Mouse (Mus musculus): ENCODE measurements at regions not wholly inside any gene's neighbourhood (a gene's known extent, or its start where the extent isn't known, plus 50 kb on each side); places are given as distances from the start of the nearest gene placed in this dataset.

DNA sequence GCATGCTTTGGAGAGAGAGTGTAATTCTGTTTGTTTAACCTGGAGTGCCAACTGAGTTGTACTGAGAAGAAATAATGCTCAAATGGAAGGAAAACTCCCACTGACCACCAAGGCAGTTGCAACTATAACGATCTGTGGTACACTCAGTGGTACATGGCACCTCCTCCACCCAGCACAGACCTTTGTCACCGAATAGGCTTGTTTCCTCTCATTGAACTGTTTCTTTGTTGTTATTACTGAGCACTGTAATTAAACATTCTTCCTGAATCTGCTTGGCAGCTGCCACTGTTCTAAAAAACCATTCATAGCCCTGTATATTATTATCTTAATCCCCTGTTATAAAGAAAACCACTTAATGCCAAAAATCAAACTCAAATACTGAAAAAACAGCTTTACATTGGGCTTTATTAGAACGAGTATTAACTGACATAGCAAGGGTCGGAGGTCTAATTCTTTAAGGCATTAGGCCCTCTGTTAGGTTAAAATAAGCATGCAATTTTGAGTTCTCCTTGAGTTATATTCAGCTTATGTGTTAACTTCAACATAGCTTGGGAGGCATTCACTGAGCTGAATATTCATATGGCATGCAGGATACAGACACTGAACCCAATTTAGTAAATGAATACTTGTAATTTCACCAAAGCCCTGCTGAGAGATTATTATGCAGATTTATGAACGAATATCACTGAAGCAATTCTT, 515.5 kb upstream of the Nr3c2 start:
- no peak for TF ChIP-seq CTCF (conservative IDR thresholded peaks at IDR 0.05; ENCODE audit: insufficient read depth, insufficient read length, low read depth, low read length)
- TF ChIP-seq POLR2A (IDR thresholded peaks at IDR 0.05; ENCODE audit: low read depth, low read length): no peak
